Mouse (Mus musculus) brain, adult 2 months (tissue): ENCODE measurements around the gene Mapk9.
"Not testable (repeated sequence)": the region's sequence is repeated elsewhere in the genome, so short reads cannot be mapped to it uniquely, and the experiment has no call there.

Experiments used
- DNase-seq: peaks from one replicate; pipeline ENCODE4 v3.0.0; 2011; ENCODE audit warnings: low read depth, low spot score

Gene Mapk9

DNA sequence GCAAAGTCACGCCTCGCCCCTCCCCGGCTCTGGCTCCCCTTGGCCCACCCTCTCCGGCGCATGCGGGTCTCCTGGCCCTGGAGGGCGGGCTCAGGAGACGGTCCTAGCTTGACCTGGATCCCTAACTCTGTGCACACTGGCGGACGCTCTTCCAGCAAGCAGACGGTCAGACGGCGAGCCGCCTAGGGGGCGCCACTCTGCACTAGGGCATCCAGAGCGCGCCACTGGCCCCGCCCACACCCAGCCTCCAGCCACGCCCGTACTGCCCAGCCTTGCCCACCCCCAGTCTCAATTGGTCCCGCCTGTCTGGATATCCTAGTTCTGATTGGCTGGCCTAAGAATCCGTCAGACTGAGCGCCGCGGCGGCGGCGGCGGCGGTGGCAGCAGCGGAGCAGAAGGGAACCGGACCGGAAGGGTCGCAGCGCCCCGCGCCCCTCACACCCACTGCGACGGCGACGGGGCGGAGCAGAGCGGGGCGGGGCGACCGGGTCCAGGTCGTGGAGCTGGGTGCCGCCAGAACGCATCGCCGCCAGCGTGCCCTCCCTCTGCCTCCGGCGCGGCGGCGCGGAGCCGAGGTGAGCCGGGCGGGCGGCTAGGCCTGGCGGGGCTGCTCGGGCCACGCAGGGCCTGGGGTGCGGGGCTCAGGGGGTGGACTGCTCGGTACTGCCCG lies at the start of gene Mapk9:
Gene Mapk9, plus strand, starts transcription at position 351 of the 670 bp plus-strand sequence.
- peak; percentile 99 for DNase-seq

GRCm38 (mm10) chr11:49798931-49799330 lies 47.6 kb upstream of the Mapk9 start:
- DNase-seq, result no peak

- DNase-seq, result no peak
Measured at GRCm38 (mm10) chr11:49801516-49801915, 45.0 kb upstream of the Mapk9 start.

DNA sequence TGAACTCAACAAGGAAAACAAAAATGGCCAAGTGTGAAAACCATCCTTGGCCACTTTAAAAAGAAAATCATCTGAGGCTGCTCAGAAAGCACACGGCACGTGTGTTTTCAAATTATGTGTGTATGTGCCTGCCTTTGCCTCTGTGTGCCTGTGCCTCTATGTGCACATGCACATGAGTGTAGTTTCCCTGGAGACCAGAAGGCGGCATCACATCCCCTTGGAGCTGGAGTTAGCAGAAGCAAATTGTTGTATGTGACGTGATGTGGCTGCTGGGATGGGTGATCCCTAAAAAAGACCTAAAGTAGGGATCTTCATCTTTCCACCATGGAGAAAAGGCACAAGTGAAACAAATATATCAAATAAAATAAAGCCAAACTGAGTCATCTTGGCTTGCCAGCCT lies 42.8 kb upstream of the Mapk9 start:
- DNase-seq, result no peak

DNA sequence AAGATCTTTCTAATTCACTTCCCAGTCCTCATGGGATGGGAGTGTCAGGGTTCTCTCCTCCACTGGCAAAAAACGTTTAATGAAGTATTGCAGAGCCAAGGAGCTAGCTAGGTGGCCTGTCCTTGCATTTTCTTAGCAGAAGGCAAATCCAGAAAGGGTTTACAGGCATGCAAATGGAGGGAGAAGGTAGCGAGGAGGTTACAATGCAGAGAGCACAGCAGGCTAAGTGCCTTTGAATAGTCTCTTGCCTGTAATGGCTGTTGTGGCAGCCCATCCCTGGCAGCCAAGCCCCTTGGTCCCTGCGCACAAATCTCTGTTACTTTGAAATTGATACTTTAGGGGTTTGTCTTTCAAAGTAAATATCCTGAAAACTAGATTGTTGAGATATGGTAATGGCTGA lies 40.3 kb upstream of the Mapk9 start:
- no peak for DNase-seq

GRCm38 (mm10) chr11:49808946-49809345 lies 37.6 kb upstream of the Mapk9 start:
- DNase-seq, result no peak

DNA sequence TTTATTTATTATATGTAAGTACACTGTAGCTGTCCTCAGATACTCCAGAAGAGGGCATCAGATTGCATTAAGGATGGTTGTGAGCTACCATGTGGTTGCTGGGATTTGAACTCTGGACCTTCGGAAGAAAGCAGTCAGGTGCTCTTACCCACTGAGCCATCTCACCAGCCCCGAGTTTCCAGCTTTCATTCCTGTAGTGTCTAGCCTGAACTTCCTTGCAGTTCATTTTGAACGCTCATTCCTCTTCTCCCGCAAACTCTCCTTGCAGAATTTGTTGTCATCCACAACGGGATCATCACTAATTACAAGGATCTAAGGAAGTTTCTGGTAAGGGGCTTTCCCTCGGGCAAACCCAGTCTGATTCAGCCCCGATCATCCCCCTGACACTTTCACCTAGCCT lies 35.9 kb upstream of the Mapk9 start:
- DNase-seq, result not testable (repeated sequence)

DNA sequence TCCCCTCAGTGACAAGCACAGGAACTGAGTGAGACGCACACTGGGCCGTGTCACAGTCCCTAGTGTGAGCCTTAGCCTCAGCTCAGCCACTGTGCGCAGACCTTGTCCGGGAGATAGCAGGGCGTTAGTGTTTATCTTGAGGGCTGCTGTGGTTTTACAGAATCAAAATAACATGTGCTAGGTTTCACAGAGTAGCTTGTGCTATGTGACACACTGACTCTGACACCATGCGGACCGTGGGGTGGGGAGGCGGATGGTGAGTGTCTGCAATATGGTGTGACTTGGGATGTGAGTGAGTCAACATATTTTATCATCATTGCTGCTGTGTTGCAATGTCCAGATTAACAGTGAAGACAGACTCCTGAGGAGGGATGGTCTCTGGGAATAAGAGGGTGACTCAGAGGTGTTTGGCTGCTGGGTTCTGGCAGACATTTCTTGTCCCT lies 35.4 kb upstream of the Mapk9 start:
- peak; percentile 49 for DNase-seq

DNA sequence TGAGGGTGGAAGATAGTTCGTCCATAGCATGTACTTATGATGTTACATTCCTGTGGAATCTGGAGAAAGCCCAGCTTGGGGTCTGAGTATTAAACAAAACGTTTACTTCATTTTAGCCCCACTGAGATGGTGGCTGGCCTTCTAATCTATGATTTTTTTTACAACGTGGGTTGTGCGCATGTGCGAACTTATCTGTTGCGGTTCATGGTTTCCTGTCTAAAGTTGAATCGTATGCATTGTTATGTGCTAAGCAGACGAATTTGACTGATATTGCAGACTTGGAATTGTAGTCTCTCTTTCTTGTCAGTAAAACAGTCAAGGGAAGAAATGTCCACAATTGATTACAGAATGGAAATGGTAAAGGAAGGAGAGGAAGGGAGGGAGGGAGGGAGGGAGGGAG lies 34.7 kb upstream of the Mapk9 start:
- no peak for DNase-seq

GRCm38 (mm10) chr11:49818869-49819566 lies 27.5 kb upstream of the Mapk9 start:
- DNase-seq, result peak; percentile 96

DNA sequence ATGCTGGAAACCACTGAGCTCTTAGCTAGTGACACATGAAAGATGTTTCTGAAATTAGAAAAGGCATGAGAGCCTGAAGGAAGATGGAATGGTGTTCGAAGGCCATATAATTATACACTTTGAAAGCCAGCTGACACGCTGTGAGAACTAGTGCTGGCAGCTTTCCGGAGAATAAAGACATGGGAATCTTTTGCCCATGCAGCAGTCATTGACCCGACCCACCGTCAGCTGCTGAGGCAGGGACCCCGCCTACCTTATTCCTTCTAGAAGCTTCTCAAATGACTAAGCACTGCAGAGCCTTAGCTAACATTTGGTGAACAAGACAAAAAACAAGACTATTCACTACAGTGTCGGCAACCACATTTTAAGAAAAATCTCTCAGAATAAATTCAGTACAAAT lies 26.9 kb upstream of the Mapk9 start:
- DNase-seq, result peak; percentile 73

DNA sequence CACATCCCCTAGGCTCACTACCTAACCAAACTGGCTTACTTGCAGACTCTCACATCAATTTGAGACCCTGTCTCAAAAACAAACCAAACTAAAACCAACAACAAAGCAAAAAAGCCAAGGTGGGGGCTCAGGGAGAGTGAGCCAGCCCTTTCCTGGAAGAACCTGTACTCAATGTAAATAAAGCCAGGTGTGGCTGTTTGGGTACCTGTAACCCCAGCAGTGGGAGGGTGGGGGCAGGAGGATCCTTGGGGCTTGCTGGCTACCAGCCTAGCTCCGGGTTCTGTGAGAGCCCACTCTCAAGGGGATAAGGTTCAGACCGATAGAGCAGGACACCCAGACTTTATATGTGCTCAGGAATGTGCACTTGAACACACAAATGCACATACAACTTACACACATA lies 25.6 kb upstream of the Mapk9 start:
- DNase-seq, result no peak

DNA sequence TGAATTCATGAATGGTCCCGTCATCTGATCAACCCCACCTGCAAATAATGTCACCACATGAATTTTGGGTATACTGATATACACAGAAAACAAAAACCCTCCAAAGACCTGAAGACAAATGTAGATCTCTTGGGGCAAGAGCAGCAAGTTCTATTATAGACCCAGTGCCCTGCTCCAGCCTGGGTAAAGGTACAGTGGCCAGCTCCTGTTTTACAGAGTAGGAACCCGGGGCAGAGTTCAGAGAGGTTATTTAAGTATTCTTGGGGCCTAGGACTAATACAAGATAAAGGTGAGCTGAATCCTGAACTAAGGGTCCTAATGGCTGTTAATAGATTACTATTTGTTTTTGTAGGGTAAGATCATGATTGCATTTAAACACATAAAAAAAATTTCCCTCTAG lies 25.0 kb upstream of the Mapk9 start:
- no peak for DNase-seq

DNA sequence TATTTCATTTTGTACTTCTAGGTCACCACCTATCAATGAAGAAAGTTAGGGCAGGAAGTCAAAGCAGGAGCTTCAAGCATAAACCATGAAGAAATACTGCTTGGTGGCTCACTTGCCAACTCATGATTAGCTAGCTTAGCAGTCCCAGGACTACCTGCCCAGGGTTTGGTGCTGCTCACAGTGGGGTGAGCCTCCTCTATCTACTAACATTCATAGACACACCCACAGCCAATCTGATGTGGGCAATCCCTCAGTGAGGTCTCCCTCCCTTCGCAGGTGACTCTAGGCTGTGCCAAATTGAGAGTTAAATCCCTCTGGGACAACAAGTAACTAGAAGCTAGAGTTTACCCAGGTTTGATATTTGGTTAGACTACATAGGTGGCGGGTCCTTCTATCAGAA lies 24.2 kb upstream of the Mapk9 start:
- no peak for DNase-seq

- peak; percentile 40 for DNase-seq
Measured at GRCm38 (mm10) chr11:49824896-49825295, 21.7 kb upstream of the Mapk9 start.

- DNase-seq, result no peak
Measured at GRCm38 (mm10) chr11:49827243-49827642, 19.3 kb upstream of the Mapk9 start.

- DNase-seq, result no peak
Measured at GRCm38 (mm10) chr11:49829176-49829745, 17.3 kb upstream of the Mapk9 start.

- peak; percentile 36 for DNase-seq
Measured at GRCm38 (mm10) chr11:49831980-49832379, 14.6 kb upstream of the Mapk9 start.

GRCm38 (mm10) chr11:49832962-49833361 lies 13.6 kb upstream of the Mapk9 start:
- DNase-seq, result no peak

- DNase-seq, result no peak
Measured at GRCm38 (mm10) chr11:49834248-49834647, 12.3 kb upstream of the Mapk9 start.

DNA sequence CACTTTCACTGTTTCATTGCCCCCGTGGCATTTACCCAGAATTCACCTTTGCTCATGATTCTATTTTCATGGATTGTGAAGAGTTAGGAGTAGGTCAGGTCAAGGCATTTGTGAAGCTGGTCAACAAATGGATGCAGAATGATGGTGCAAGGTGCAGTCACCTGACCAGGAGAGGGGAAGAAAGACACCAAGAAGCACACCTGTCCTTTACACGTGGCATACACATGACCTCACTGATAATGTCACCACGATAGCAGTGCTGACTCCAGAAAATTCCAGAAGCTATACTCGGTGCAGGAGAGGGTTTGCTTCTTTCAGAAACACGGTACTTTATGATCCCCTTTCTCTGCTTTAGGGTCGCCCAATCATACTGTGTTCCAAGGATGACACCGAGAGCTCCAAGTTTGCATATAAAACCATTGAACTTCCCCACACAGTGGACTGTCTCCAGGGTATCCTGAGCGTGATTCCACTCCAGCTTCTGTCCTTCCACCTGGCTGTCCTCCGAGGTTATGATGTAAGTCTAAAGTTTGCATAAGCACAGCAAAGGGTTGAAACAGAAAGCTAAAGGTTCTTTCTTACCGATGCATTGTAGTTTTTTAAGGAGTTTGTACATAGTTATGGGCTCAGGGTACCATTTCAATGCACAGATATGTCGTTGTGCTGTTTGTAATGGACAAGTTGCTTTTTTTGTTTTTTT lies 11.1 kb upstream of the Mapk9 start:
- DNase-seq, result no peak

DNA sequence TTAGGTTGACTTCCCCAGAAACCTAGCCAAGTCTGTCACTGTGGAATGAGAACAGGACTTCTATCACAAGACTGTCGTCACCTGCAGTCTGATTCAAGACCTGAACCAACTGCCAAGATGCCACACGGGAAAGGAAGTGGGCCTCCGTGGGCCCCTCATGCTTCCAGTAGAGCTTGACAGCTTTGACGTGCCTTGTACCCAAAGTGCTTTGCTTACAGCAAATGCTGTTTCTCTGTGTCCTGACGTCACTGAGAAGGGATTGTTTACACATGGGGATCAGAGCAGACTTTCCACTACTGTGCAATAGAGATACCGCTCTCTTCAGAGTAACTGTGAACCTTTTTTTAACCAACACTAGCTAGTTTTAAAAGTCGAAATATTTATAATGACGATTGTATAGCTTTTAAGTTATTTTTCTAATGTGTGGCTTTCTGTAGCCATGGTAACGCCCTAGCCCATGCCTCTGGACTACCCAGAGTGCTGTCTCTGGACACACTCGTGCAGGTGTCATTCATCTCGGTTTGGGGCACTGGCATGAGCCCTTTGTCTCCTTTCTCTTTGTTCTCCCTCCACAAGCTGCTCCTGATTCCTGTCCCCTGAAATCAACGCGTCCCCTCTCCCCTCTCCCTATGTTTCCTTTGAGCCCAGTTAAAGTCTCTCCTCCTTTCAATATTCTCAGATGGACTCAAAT lies 8.7 kb upstream of the Mapk9 start:
- DNase-seq, result no peak
